Mouse (Mus musculus) midbrain, embryonic 12.5 days (tissue): ENCODE results near the gene Plcd3. TPM values are rescaled to one million over a fixed set of nuclear protein-coding genes. Genes with fewer than 3 reads are reported as not detected.

Experiments
- ATAC-seq: fragments of 200-750 bp; cut with Nextera tagmentation; 2 replicates; pipeline ENCODE4 v1.8.0; 2017; ENCODE audit warnings: low read depth, moderate TSS enrichment, moderate library complexity; ENCODE audit not compliant: low FRiP score
- H3K27ac ChIP-seq: fragments of 300-500 bp; sonication (generic); replicated peaks from 2 replicates; pipeline ENCODE4 v1.5.1; 2016; ENCODE audit warnings: mild to moderate bottlenecking
- H3K27me3 ChIP-seq: fragments of 300-500 bp; sonication (generic); 2 replicates; pipeline ENCODE4 v1.6.1; 2016; ENCODE audit warnings: mild to moderate bottlenecking
- H3K36me3 ChIP-seq: fragments of 300-500 bp; sonication (generic); 2 replicates; pipeline ENCODE4 v1.6.1; 2016
- H3K4me1 ChIP-seq: fragments of 300-500 bp; sonication (generic); 2 replicates; pipeline ENCODE4 v1.6.1; 2016
- H3K4me2 ChIP-seq: fragments of 300-500 bp; sonication (generic); replicated peaks from 2 replicates; pipeline ENCODE4 v1.6.1; 2016; ENCODE audit warnings: mild to moderate bottlenecking, moderate library complexity
- H3K4me3 ChIP-seq: fragments of 300-500 bp; sonication (generic); 2 replicates; pipeline ENCODE4 v1.5.1; 2016; ENCODE audit warnings: mild to moderate bottlenecking
- H3K9ac ChIP-seq: fragments of 300-500 bp; sonication (generic); replicated peaks from 2 replicates; pipeline ENCODE4 v1.6.1; 2016; ENCODE audit warnings: mild to moderate bottlenecking, moderate library complexity
- H3K9me3 ChIP-seq: fragments of 300-500 bp; sonication (generic); 2 replicates; pipeline ENCODE4 v1.6.1; 2016; ENCODE audit warnings: mild to moderate bottlenecking
- WGBS: fragments of 180-500 bp; shearing (Covaris S2); methylation state at CpG from one replicate; pipeline ENCODE4 v1.1.7; 2016; 5-methylcytosine and 5-hydroxymethylcytosine counted together
- polyA plus RNA-seq: library from polyadenylated mRNA; unstranded; fragments of >200 nt; fragmentation: Nextera tagmentation; extraction: Ambion mirVana; gene quantifications from 2 replicates; pipeline ENCODE4 v1.2.1, GENCODE M21; 2016

Gene Plcd3
- 0.79 and 1.1 TPM in 2 replicates for polyA plus RNA-seq

GRCm38 (mm10) chr11:103101481-103101865 is at the start of gene Plcd3, which contains the start of gene Acbd4:
Gene Plcd3, minus strand, starts transcription at chr11:103101658.
Gene Acbd4, plus strand, starts transcription at chr11:103101682.
- H3K9ac ChIP-seq: peak within 1 kb of the TSS; percentile 54
- ATAC-seq: peak; percentile 44; the same call in 1 of the 2 replicates
- peaks cover 77% of the 10 kb centered on the region for H3K27me3 ChIP-seq
- peaks cover 32% of the 10 kb centered on the region for H3K4me1 ChIP-seq
- peak within 1 kb of the TSS; percentile 82 for H3K4me2 ChIP-seq
- no peaks in the 10 kb centered on the region for H3K36me3 ChIP-seq
- H3K4me3 ChIP-seq: peak within 1 kb of the TSS; percentile 46
- H3K27ac ChIP-seq: no peak within 1 kb of the TSS
- WGBS: 0% methylated on average over 33 of the region's 34 CpGs
- H3K9me3 ChIP-seq: no peaks in the 10 kb centered on the region

DNA sequence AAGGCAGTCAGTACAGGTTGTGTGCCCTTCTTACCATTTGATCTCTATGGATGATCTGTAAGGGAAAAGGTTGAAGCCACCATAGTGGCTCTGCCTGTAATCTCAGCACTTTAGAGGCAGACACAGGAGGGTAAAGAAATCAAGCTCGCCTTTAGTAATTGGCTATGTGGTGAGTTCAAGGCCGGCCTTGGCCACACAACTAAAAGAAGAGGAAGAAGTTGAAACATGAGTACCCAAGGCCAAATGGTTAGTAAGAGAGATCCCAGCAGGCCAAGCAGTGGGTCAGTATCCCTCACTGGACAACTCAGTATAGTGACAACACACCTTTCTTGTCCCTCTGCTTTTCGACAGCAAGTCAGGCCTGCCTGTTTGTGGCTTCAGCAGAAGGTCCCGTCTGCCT is 48.3 kb upstream of the Plcd3 start:
- H3K9ac ChIP-seq: no peak overlapping the region
- peaks cover 2% of the 10 kb centered on the region for H3K4me1 ChIP-seq
- no peak overlapping the region for H3K4me2 ChIP-seq
- H3K27me3 ChIP-seq: no peaks in the 10 kb centered on the region
- ATAC-seq: no peak
- H3K9me3 ChIP-seq: no peaks in the 10 kb centered on the region
- H3K4me3 ChIP-seq: no peak overlapping the region
- no peak overlapping the region for H3K27ac ChIP-seq
- no peaks in the 10 kb centered on the region for H3K36me3 ChIP-seq
- WGBS: 95% methylated on average over 4 of the region's 4 CpGs

DNA sequence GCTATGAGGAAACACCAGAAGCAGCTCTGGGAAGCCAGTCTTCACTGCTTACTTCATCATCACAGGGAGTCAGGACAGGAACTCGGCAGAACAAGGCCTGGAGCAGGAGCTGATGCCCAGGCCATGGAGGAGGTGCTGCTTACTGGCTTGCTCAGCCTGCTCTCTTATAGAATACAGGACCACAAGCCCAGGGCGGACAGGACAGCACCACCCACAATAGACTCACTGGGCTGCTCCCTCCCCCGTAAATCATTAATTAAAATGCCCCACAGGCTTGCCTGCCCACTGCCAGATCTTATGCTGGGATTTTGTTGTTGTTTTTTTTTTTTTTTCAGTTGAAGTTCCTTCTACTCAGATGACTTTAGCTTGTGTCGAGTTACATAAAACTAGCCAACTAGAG is 46.3 kb upstream of the Plcd3 start:
- ATAC-seq: no peak
- no peak overlapping the region for H3K27ac ChIP-seq
- no peaks in the 10 kb centered on the region for H3K9me3 ChIP-seq
- no peaks in the 10 kb centered on the region for H3K27me3 ChIP-seq
- H3K9ac ChIP-seq: no peak overlapping the region
- no peak overlapping the region for H3K4me3 ChIP-seq
- WGBS: 62% methylated on average over 4 of the region's 4 CpGs
- no peaks in the 10 kb centered on the region for H3K36me3 ChIP-seq
- no peak overlapping the region for H3K4me2 ChIP-seq
- peaks cover 9% of the 10 kb centered on the region for H3K4me1 ChIP-seq

GRCm38 (mm10) chr11:103146386-103146785 is 44.9 kb upstream of the Plcd3 start:
- H3K27me3 ChIP-seq: no peaks in the 10 kb centered on the region
- H3K4me3 ChIP-seq: no peak overlapping the region
- no peak overlapping the region for H3K9ac ChIP-seq
- H3K36me3 ChIP-seq: no peaks in the 10 kb centered on the region
- peaks cover 20% of the 10 kb centered on the region for H3K4me1 ChIP-seq
- H3K9me3 ChIP-seq: no peaks in the 10 kb centered on the region
- no peak overlapping the region for H3K4me2 ChIP-seq
- ATAC-seq: no peak
- no peak overlapping the region for H3K27ac ChIP-seq
- WGBS: 91% methylated on average over 4 of the region's 4 CpGs

- no peaks in the 10 kb centered on the region for H3K27me3 ChIP-seq
- H3K9me3 ChIP-seq: no peaks in the 10 kb centered on the region
- H3K27ac ChIP-seq: no peak overlapping the region
- no peak overlapping the region for H3K9ac ChIP-seq
- H3K4me2 ChIP-seq: no peak overlapping the region
- H3K4me1 ChIP-seq: peaks cover 24% of the 10 kb centered on the region
- H3K4me3 ChIP-seq: no peak overlapping the region
- 0 out of 2 replicates have a peak, but pooled peaks cover 4% of the 10 kb centered on the region for H3K36me3 ChIP-seq
- ATAC-seq: no peak
- WGBS: 45% methylated on average over 12 of the region's 12 CpGs
Measured at GRCm38 (mm10) chr11:103144309-103145285, 43.1 kb upstream of the Plcd3 start.

GRCm38 (mm10) chr11:103142441-103143182 is 41.2 kb upstream of the Plcd3 start:
- Histone ChIP-seq H3K27me3 (no peaks in the 10 kb centered on the region), H3K4me3 (peak overlapping the region; percentile 4; the same call in 1 of the 2 replicates), H3K4me1 (peaks cover 24% of the 10 kb centered on the region), H3K9ac (no peak overlapping the region; the same call in 1 of the 2 replicates), H3K27ac (peak overlapping the region; percentile 12), H3K9me3 (no peaks in the 10 kb centered on the region), H3K4me2 (peak overlapping the region; percentile 24), H3K36me3 (0 out of 2 replicates have a peak, but pooled peaks cover 12% of the 10 kb centered on the region)
- 0 out of 2 replicates have a peak, but pooled peaks have one; percentile 34 for ATAC-seq
- WGBS: 31% methylated on average over 8 of the region's 8 CpGs

GRCm38 (mm10) chr11:103141944-103142255 is 40.4 kb upstream of the Plcd3 start:
- Histone ChIP-seq H3K4me3 (no peak overlapping the region), H3K9me3 (no peaks in the 10 kb centered on the region), H3K4me1 (peaks cover 24% of the 10 kb centered on the region), H3K27me3 (no peaks in the 10 kb centered on the region), H3K36me3 (0 out of 2 replicates have a peak, but pooled peaks cover 12% of the 10 kb centered on the region), H3K4me2 (no peak overlapping the region), H3K9ac (no peak overlapping the region), H3K27ac (0 out of 2 replicates have a peak overlapping the region, but pooled peaks have one; percentile 10)
- 33% methylated on average over 1 of the region's 1 CpGs for WGBS
- no peak for ATAC-seq

GRCm38 (mm10) chr11:103141101-103141943 is 39.9 kb upstream of the Plcd3 start:
- WGBS: 28% methylated on average over 11 of the region's 11 CpGs
- H3K27ac ChIP-seq: 0 out of 2 replicates have a peak overlapping the region, but pooled peaks have one; percentile 10
- H3K4me1 ChIP-seq: peaks cover 24% of the 10 kb centered on the region
- no peaks in the 10 kb centered on the region for H3K27me3 ChIP-seq
- H3K36me3 ChIP-seq: 0 out of 2 replicates have a peak, but pooled peaks cover 12% of the 10 kb centered on the region
- no peak overlapping the region for H3K4me2 ChIP-seq
- no peak for ATAC-seq
- H3K9ac ChIP-seq: 0 out of 2 replicates have a peak overlapping the region, but pooled peaks have one; percentile 11
- no peaks in the 10 kb centered on the region for H3K9me3 ChIP-seq
- no peak overlapping the region for H3K4me3 ChIP-seq

DNA sequence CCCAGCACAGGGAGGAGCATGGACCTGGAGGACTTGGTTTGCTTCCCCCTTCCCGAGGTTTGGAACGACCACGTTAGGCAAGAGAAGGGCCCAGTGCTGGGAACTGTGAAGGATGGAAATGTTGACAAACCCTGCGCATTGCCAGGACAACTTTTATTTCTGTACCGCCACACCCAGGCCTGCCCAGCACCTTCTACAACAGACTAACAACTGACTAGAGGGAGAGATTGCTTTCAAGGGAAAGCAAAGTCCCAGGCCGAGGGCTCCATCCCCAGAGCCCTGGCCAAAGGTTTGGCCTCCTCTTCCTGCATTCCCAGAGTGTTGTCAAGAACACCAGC is 39.3 kb upstream of the Plcd3 start:
- Histone ChIP-seq H3K4me2 (no peak overlapping the region), H3K27me3 (no peaks in the 10 kb centered on the region), H3K4me1 (peaks cover 24% of the 10 kb centered on the region), H3K4me3 (no peak overlapping the region), H3K36me3 (0 out of 2 replicates have a peak, but pooled peaks cover 12% of the 10 kb centered on the region), H3K9me3 (no peaks in the 10 kb centered on the region), H3K9ac (0 out of 2 replicates have a peak overlapping the region, but pooled peaks have one; percentile 11), H3K27ac (no peak overlapping the region)
- WGBS: 60% methylated on average over 6 of the region's 6 CpGs
- no peak for ATAC-seq

DNA sequence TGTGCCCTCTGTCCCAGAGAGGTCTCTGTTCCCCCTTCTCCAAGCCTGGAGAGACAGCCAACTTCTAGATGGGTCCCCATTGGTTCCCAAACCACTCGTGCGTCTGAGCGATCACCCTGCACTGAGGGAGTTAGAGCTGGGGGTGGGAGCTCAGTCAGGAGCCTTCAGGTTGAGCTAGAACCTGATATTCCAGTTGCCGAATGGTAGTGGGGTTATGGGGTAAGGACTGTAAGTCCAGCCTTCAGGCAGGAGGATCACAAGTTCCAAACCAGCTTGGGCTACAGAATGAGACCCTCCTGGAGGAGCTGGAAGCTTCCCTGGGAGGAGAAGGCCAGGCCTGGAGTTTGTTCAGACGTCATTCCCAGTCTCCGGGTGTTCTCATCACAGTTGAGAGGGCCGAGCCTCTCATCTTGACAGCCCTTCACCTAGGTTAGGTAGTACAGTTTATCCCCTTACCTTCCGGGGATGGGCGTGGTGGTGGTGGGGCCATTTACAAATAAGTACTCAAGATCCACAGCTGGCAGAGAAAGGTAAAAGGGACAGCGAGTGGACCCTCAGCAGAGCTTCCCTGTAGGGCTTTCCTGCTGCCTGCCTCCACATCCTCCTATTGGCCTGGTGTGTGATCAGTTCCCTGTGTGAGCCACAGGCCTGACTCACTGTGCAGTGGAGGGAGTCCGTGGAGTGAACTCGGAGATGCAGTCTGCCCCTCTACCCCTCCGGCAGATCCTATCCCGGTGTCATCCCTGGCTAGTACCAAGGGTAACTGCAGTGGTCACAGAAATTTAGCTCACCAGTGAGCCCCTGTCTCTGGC is 38.7 kb upstream of the Plcd3 start:
- Histone ChIP-seq H3K4me1 (peaks cover 24% of the 10 kb centered on the region), H3K27me3 (no peaks in the 10 kb centered on the region), H3K4me3 (no peak overlapping the region), H3K9me3 (no peaks in the 10 kb centered on the region), H3K9ac (no peak overlapping the region), H3K36me3 (0 out of 2 replicates have a peak, but pooled peaks cover 12% of the 10 kb centered on the region), H3K4me2 (no peak overlapping the region), H3K27ac (no peak overlapping the region)
- 84% methylated on average over 14 of the region's 14 CpGs for WGBS
- ATAC-seq: no peak
